Mouse (Mus musculus) brain, embryonic 14.5 days (tissue): ENCODE measurements around the gene Higd2a.

ENCODE experiments used
- CTCF ChIP-seq: fragments of 200-500 bp; IDR thresholded peaks from 2 replicates; pipeline ENCODE4 v1.5.1; 2012; ENCODE audit warnings: inconsistent platforms, mild to moderate bottlenecking, moderate library complexity, borderline replicate concordance; ENCODE audit not compliant: insufficient read depth, insufficient read length; ENCODE audit errors: extremely low read depth
- POLR2A ChIP-seq: fragments of 200-500 bp; IDR thresholded peaks from 2 replicates; pipeline ENCODE4 v1.6.1; 2012; ENCODE audit warnings: mild to moderate bottlenecking, inconsistent platforms, borderline replicate concordance; ENCODE audit not compliant: poor library complexity, insufficient read depth, insufficient read length, severe bottlenecking; ENCODE audit errors: extremely low read depth

DNA sequence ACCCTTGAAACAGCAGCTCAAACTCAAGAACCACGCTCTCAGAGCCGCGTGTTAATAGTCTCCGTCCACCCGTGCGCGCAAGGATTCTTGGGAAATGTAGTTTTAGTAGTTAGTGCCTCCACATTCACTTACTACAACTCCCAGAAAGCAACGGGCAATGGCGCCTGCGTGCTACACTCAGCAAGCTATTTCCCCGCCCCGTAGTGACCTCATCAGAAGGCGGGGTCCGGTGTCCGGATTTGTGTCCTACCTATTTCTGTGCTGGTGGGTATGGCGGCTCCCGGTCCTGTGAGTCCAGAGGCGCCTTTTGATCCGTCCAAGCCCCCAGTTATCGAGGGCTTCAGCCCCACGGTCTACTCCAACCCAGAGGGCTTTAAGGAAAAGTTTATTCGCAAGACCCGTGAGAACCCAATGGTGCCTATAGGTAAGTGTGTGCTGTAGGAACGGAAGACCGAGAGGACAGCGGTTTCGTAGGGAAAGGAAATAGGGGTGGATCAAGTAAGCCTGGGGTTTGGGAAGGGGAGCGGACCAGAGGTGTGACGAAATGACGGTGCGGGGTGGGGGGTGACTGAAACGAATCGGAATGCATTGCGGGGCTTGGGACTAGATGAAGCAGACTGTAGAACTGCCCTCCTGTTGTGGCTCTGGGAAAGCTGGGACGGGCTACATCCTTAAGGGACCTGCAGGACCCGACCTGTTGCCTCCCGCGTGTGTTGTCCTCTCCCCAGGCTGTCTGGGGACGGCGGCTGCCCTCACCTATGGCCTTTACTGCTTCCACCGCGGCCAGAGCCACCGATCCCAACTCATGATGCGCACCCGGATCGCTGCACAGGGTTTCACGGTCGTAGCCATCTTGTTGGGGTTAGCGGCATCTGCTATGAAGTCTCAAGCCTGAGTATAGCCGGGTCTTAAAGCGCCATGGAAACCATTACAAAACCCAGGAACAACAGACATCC, at the start of gene Higd2a, which contains the start of gene Nop16:
- no peak for TF ChIP-seq CTCF
- peak; percentile 33; the same call in 1 of the 2 replicates for TF ChIP-seq POLR2A
